ENCODE assay signal across 22 mouse cellular contexts in the genomic region with DNA sequence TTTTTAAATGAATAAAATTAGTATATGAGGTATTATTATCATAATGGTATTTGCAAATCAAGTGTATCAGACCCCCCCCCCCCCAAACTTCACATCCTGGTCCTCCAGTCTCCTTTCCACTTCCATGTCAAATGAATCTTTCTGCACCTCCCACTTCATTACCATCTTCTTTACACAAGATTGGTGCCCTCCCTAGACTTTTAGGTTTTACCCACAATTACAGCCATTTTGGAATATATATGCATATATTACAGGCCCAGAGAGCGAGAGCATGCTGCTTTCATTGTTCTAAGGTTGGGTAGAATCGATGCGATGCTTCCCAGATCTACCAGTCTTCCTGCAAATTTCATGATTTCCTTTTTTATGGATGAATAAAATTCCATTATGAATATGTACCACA.
A peak's percentile ranks its signal among the peaks of the same experiment; 100 is the strongest.
DNase-seq lines count a peak whose midpoint lies in the region; ATAC-seq and TF ChIP-seq lines count a peak whose summit lies in the region.
"Had no signal": no experiment of that assay in that cellular context is flagged by ENCODE, and none has a peak within 500 bp of the region (broad histone marks: within the 10 kb centered on the region; RNA-seq: fewer than 3 reads in every experiment).

No protein-coding gene starts in this region.

- H3K9ac ChIP-seq in hindbrain, embryonic 11.5 days (ENCODE audit: low read depth, low read length): no peak overlapping the region
- H3K9ac ChIP-seq in midbrain, embryonic 13.5 days (replicated peaks): no peak overlapping the region
- no peak overlapping the region for H3K9ac ChIP-seq in midbrain, embryonic 16.5 days (ENCODE audit: low read depth, low read length)
- H3K9ac ChIP-seq in forebrain, embryonic 13.5 days: no peak overlapping the region
- no peak overlapping the region for H3K9ac ChIP-seq in forebrain, postnatal 0 days
- H3K9ac ChIP-seq: embryonic facial prominence, embryonic 13.5 days; heart, embryonic 15.5 days; hindbrain, embryonic 13.5 days; intestine, embryonic 15.5 days had no signal

- H3K27ac ChIP-seq in hindbrain, embryonic 11.5 days (ENCODE audit: low read depth, low read length): no peak overlapping the region
- H3K27ac ChIP-seq in hindbrain, embryonic 10.5 days: no peak overlapping the region
- H3K27ac ChIP-seq in midbrain, embryonic 13.5 days: no peak overlapping the region
- no peak overlapping the region for H3K27ac ChIP-seq in midbrain, embryonic 16.5 days (ENCODE audit: low read length)
- no peak overlapping the region for H3K27ac ChIP-seq in forebrain, embryonic 13.5 days
- H3K27ac ChIP-seq in forebrain, postnatal 0 days (ENCODE audit: low read depth, low read length): no peak overlapping the region
- H3K27ac ChIP-seq: embryonic facial prominence, embryonic 13.5 days; heart, embryonic 15.5 days; hindbrain, embryonic 13.5 days; intestine, embryonic 15.5 days had no signal

- no peak overlapping the region for H3K4me3 ChIP-seq in hindbrain, embryonic 11.5 days (ENCODE audit: low read depth, low read length)
- H3K4me3 ChIP-seq in hindbrain, embryonic 10.5 days: no peak overlapping the region
- H3K4me3 ChIP-seq in midbrain, embryonic 13.5 days (replicated peaks): no peak overlapping the region
- H3K4me3 ChIP-seq in midbrain, embryonic 16.5 days (ENCODE audit: low read depth, low read length): no peak overlapping the region
- no peak overlapping the region for H3K4me3 ChIP-seq in forebrain, embryonic 13.5 days
- no peak overlapping the region for H3K4me3 ChIP-seq in forebrain, postnatal 0 days (ENCODE audit: low read depth, low read length)
- H3K4me3 ChIP-seq: embryonic facial prominence, embryonic 13.5 days; heart, embryonic 15.5 days; hindbrain, embryonic 13.5 days; intestine, embryonic 15.5 days had no signal

- no peak for DNase-seq in hindbrain, embryonic 11.5 days (ENCODE audit: low spot score)
- DNase-seq in hindbrain, embryonic 10.5 days (ENCODE audit: low spot score): no peak
- no peak for DNase-seq in forebrain, postnatal 0 days
- DNase-seq in left cerebral cortex, adult 18-20 months (ENCODE audit: low spot score in 2 of 2): no peak
- DNase-seq: adrenal gland, postnatal 14 days; cerebellum, adult 18-20 months; cerebellum, adult 9-11 months; cerebellum, postnatal 36 days; gastrocnemius, postnatal 10 days; heart, adult 18-20 months; heart, postnatal 14 days had no signal

- WGBS in hindbrain, embryonic 11.5 days: 71% methylated on average over 3 of the region's 3 CpGs
- 78% methylated on average over 3 of the region's 3 CpGs for WGBS in hindbrain, embryonic 10.5 days
- 51% methylated on average over 3 of the region's 3 CpGs for WGBS in midbrain, embryonic 13.5 days
- 62% methylated on average over 3 of the region's 3 CpGs for WGBS in midbrain, embryonic 16.5 days
- 55% methylated on average over 3 of the region's 3 CpGs for WGBS in forebrain, embryonic 13.5 days
- WGBS in forebrain, postnatal 0 days: 64% methylated on average over 3 of the region's 3 CpGs

- no peak for TF ChIP-seq CTCF in forebrain, postnatal 0 days (IDR thresholded peaks at IDR 0.05; ENCODE audit: low read depth)

- H3K36me3 ChIP-seq in hindbrain, embryonic 11.5 days (ENCODE audit: control insufficient read depth, insufficient read depth, low read length): no peaks in the 10 kb centered on the region
- H3K36me3 ChIP-seq in hindbrain, embryonic 10.5 days: no peaks in the 10 kb centered on the region
- no peaks in the 10 kb centered on the region for H3K36me3 ChIP-seq in midbrain, embryonic 13.5 days
- no peaks in the 10 kb centered on the region for H3K36me3 ChIP-seq in midbrain, embryonic 16.5 days (ENCODE audit: control insufficient read depth, insufficient read depth, low read length)
- H3K36me3 ChIP-seq in forebrain, embryonic 13.5 days (ENCODE audit: poor library complexity, severe bottlenecking): no peaks in the 10 kb centered on the region
- H3K36me3 ChIP-seq in forebrain, postnatal 0 days (ENCODE audit: insufficient read depth): no peaks in the 10 kb centered on the region
- H3K36me3 ChIP-seq: embryonic facial prominence, embryonic 13.5 days; heart, embryonic 15.5 days; hindbrain, embryonic 13.5 days; intestine, embryonic 15.5 days had no signal

- H3K9me3 ChIP-seq in hindbrain, embryonic 11.5 days (ENCODE audit: control insufficient read depth, low read length): no peaks in the 10 kb centered on the region
- no peaks in the 10 kb centered on the region for H3K9me3 ChIP-seq in hindbrain, embryonic 10.5 days
- no peaks in the 10 kb centered on the region for H3K9me3 ChIP-seq in midbrain, embryonic 13.5 days
- H3K9me3 ChIP-seq in midbrain, embryonic 16.5 days (replicated peaks; ENCODE audit: control insufficient read depth, low read length, poor library complexity, severe bottlenecking): no peaks in the 10 kb centered on the region
- no peaks in the 10 kb centered on the region for H3K9me3 ChIP-seq in forebrain, embryonic 13.5 days (replicated peaks)
- H3K9me3 ChIP-seq in forebrain, postnatal 0 days (ENCODE audit: low read length): no peaks in the 10 kb centered on the region
- H3K9me3 ChIP-seq: embryonic facial prominence, embryonic 13.5 days; heart, embryonic 15.5 days; hindbrain, embryonic 13.5 days; intestine, embryonic 15.5 days had no signal

- no peak overlapping the region for H3K4me2 ChIP-seq in hindbrain, embryonic 11.5 days (replicated peaks; ENCODE audit: low read depth, low read length)
- H3K4me2 ChIP-seq in midbrain, embryonic 13.5 days (replicated peaks): no peak overlapping the region
- no peak overlapping the region for H3K4me2 ChIP-seq in midbrain, embryonic 16.5 days (ENCODE audit: low read length)
- no peak overlapping the region for H3K4me2 ChIP-seq in forebrain, embryonic 13.5 days
- H3K4me2 ChIP-seq in forebrain, postnatal 0 days (ENCODE audit: low read depth): no peak overlapping the region
- H3K4me2 ChIP-seq: embryonic facial prominence, embryonic 13.5 days; heart, embryonic 11.5 days; heart, embryonic 15.5 days; hindbrain, embryonic 13.5 days; intestine, embryonic 15.5 days had no signal

- H3K4me1 ChIP-seq in hindbrain, embryonic 11.5 days (replicated peaks; ENCODE audit: control insufficient read depth, insufficient read depth, low read length): peaks cover 2% of the 10 kb centered on the region; the same call in 1 of the 2 replicates
- H3K4me1 ChIP-seq in hindbrain, embryonic 10.5 days (replicated peaks): peaks cover 15% of the 10 kb centered on the region
- peaks cover 12% of the 10 kb centered on the region for H3K4me1 ChIP-seq in midbrain, embryonic 13.5 days (replicated peaks)
- peaks cover 5% of the 10 kb centered on the region; the same call in 1 of the 2 replicates for H3K4me1 ChIP-seq in midbrain, embryonic 16.5 days (ENCODE audit: control insufficient read depth, insufficient read depth, low read length)
- peaks cover 12% of the 10 kb centered on the region for H3K4me1 ChIP-seq in forebrain, embryonic 13.5 days
- no peaks in the 10 kb centered on the region for H3K4me1 ChIP-seq in forebrain, postnatal 0 days (ENCODE audit: insufficient read depth)
- H3K4me1 ChIP-seq: embryonic facial prominence, embryonic 13.5 days; heart, embryonic 15.5 days; hindbrain, embryonic 13.5 days; intestine, embryonic 15.5 days had no signal

- ATAC-seq in hindbrain, embryonic 11.5 days (ENCODE audit: low FRiP score): peak; percentile 72; the same call in 1 of the 2 replicates
- peak; percentile 35; the same call in 1 of the 2 replicates for ATAC-seq in midbrain, embryonic 13.5 days
- ATAC-seq in midbrain, embryonic 16.5 days: no peak
- peak; percentile 43; the same call in 1 of the 2 replicates for ATAC-seq in forebrain, embryonic 13.5 days
- ATAC-seq in forebrain, postnatal 0 days: peak; percentile 20; the same call in 1 of the 2 replicates
- ATAC-seq: activated CD4-positive, CD25-positive, alpha-beta regulatory T cell, adult 4 months; intestine, embryonic 15.5 days; Patski had no signal

- no peaks in the 10 kb centered on the region for H3K27me3 ChIP-seq in hindbrain, embryonic 11.5 days (ENCODE audit: control insufficient read depth, insufficient read depth, low read length)
- H3K27me3 ChIP-seq in hindbrain, embryonic 10.5 days (ENCODE audit: insufficient read depth, poor library complexity, severe bottlenecking): no peaks in the 10 kb centered on the region
- no peaks in the 10 kb centered on the region for H3K27me3 ChIP-seq in midbrain, embryonic 13.5 days
- no peaks in the 10 kb centered on the region for H3K27me3 ChIP-seq in midbrain, embryonic 16.5 days (ENCODE audit: control insufficient read depth, insufficient read depth, low read depth, low read length)
- no peaks in the 10 kb centered on the region for H3K27me3 ChIP-seq in forebrain, embryonic 13.5 days
- no peaks in the 10 kb centered on the region for H3K27me3 ChIP-seq in forebrain, postnatal 0 days (ENCODE audit: insufficient read depth, low read length)
- H3K27me3 ChIP-seq: CH12.LX; embryonic facial prominence, embryonic 13.5 days; heart, embryonic 15.5 days; hindbrain, embryonic 13.5 days; intestine, embryonic 15.5 days; Patski had no signal
